Mouse (Mus musculus) erythroblast, embryonic 14.5 days (primary cell): ENCODE results near the gene Cib1. TPM values are rescaled to one million over a fixed set of nuclear protein-coding genes. Genes with fewer than 3 reads are reported as not detected.

Source experiments
- H3K27me3 ChIP-seq: 2 replicates; pipeline ENCODE4 v1.6.1; 2012; ENCODE audit warnings: inconsistent platforms; ENCODE audit not compliant: control insufficient read depth
- H3K36me3 ChIP-seq: 2 replicates; pipeline ENCODE4 v1.6.1; 2012; ENCODE audit warnings: mild to moderate bottlenecking, inconsistent platforms; ENCODE audit not compliant: control insufficient read depth
- H3K4me1 ChIP-seq: 2 replicates; pipeline ENCODE4 v1.6.1; 2012; ENCODE audit warnings: inconsistent platforms; ENCODE audit not compliant: control insufficient read depth
- H3K4me3 ChIP-seq: replicated peaks from 2 replicates; pipeline ENCODE3; 2012; ENCODE audit warnings: moderate library complexity, mild to moderate bottlenecking, inconsistent platforms
- H3K9me3 ChIP-seq: 2 replicates; pipeline ENCODE4 v1.6.1; 2012; ENCODE audit warnings: low read length, inconsistent platforms, mixed read lengths; ENCODE audit not compliant: control insufficient read depth
- GATA1 ChIP-seq: IDR thresholded peaks from 2 replicates; pipeline ENCODE4 v1.6.1; 2012; ENCODE audit warnings: low read length, inconsistent platforms, mixed read lengths
- TAL1 ChIP-seq: IDR thresholded peaks from 3 replicates; pipeline ENCODE4 v1.6.1; 2012; ENCODE audit warnings: low read length, inconsistent platforms, mixed read lengths
- polyA plus RNA-seq: library from polyadenylated mRNA; stranded (reverse); fragments of >175 nt; gene quantifications from 2 replicates; pipeline ENCODE4 v1.2.3, GENCODE M21; 2012

Cib1 gene
- 9.1 and 10.7 TPM in 2 replicates for polyA plus RNA-seq

- peaks cover 44% of the 10 kb centered on the region for H3K36me3 ChIP-seq
Observed at GRCm38 (mm10) chr7:80232489-80233029, at the start of gene Cib1, which contains the start of gene Gdpgp1. Gene Cib1 (minus strand): TSS chr7:80232813. Gene Gdpgp1 (plus strand): TSS chr7:80232865.

GRCm38 (mm10) chr7:80281646-80282045, 49.0 kb upstream of the Cib1 start:
- TF ChIP-seq GATA1 = no peak
- no peak for TF ChIP-seq TAL1
- H3K27me3 ChIP-seq = no peaks in the 10 kb centered on the region
- H3K4me1 ChIP-seq = peaks cover 25% of the 10 kb centered on the region
- H3K4me3 ChIP-seq = no peak overlapping the region
- H3K36me3 ChIP-seq = peaks cover 85% of the 10 kb centered on the region
- H3K9me3 ChIP-seq = no peaks in the 10 kb centered on the region

More at GRCm38 (mm10) chr7:80232489-80233029, at the start of gene Cib1, which contains the start of gene Gdpgp1:
- Histone ChIP-seq H3K9me3 (no peaks in the 10 kb centered on the region), H3K4me1 (peaks cover 71% of the 10 kb centered on the region), H3K4me3 (peak within 1 kb of the TSS; percentile 86), H3K27me3 (no peaks in the 10 kb centered on the region)
- TF ChIP-seq GATA1 (no peak), TAL1 (no peak)

GRCm38 (mm10) chr7:80280998-80281397, 48.4 kb upstream of the Cib1 start:
- peaks cover 87% of the 10 kb centered on the region for H3K36me3 ChIP-seq
- H3K27me3 ChIP-seq = no peaks in the 10 kb centered on the region
- TF ChIP-seq GATA1 = no peak
- TF ChIP-seq TAL1 = no peak
- no peak overlapping the region for H3K4me3 ChIP-seq
- no peaks in the 10 kb centered on the region for H3K9me3 ChIP-seq
- H3K4me1 ChIP-seq = peaks cover 27% of the 10 kb centered on the region

GRCm38 (mm10) chr7:80280032-80280431, 47.4 kb upstream of the Cib1 start:
- no peak for TF ChIP-seq TAL1
- no peak for TF ChIP-seq GATA1
- Histone ChIP-seq H3K36me3 (peaks cover 84% of the 10 kb centered on the region), H3K27me3 (no peaks in the 10 kb centered on the region), H3K9me3 (no peaks in the 10 kb centered on the region; the same call in 1 of the 2 replicates), H3K4me1 (peaks cover 27% of the 10 kb centered on the region), H3K4me3 (no peak overlapping the region)

GRCm38 (mm10) chr7:80276374-80276773, 43.8 kb upstream of the Cib1 start:
- Histone ChIP-seq H3K4me1 (peaks cover 18% of the 10 kb centered on the region), H3K4me3 (no peak overlapping the region), H3K9me3 (no peaks in the 10 kb centered on the region; the same call in 1 of the 2 replicates), H3K36me3 (peaks cover 86% of the 10 kb centered on the region), H3K27me3 (no peaks in the 10 kb centered on the region)
- TF ChIP-seq TAL1 (no peak), GATA1 (no peak)

GRCm38 (mm10) chr7:80273456-80273855, 40.8 kb upstream of the Cib1 start:
- Histone ChIP-seq H3K4me3 (no peak overlapping the region), H3K9me3 (no peaks in the 10 kb centered on the region; the same call in 1 of the 2 replicates), H3K4me1 (peaks cover 37% of the 10 kb centered on the region), H3K27me3 (no peaks in the 10 kb centered on the region), H3K36me3 (peaks cover 62% of the 10 kb centered on the region)
- TF ChIP-seq GATA1 = no peak
- no peak for TF ChIP-seq TAL1

- peaks cover 40% of the 10 kb centered on the region for H3K4me1 ChIP-seq
- no peaks in the 10 kb centered on the region for H3K27me3 ChIP-seq
- no peaks in the 10 kb centered on the region; the same call in 1 of the 2 replicates for H3K9me3 ChIP-seq
- peak overlapping the region; percentile 82 for H3K4me3 ChIP-seq
- H3K36me3 ChIP-seq = peaks cover 60% of the 10 kb centered on the region
- TF ChIP-seq GATA1 (no peak), TAL1 (no peak)
Observed at GRCm38 (mm10) chr7:80269751-80270255, 37.2 kb upstream of the Cib1 start.

- H3K36me3 ChIP-seq = peaks cover 60% of the 10 kb centered on the region
- no peak for TF ChIP-seq GATA1
- TF ChIP-seq TAL1 = no peak
- H3K4me1 ChIP-seq = peaks cover 46% of the 10 kb centered on the region
- H3K9me3 ChIP-seq = no peaks in the 10 kb centered on the region
- H3K27me3 ChIP-seq = no peaks in the 10 kb centered on the region
- peak within 1 kb of the TSS; percentile 82 for H3K4me3 ChIP-seq
Observed at GRCm38 (mm10) chr7:80268897-80269750, 36.5 kb upstream of the Cib1 start, which contains the start of gene Vps33b. Gene Vps33b (plus strand): TSS chr7:80269649.

- H3K27me3 ChIP-seq = no peaks in the 10 kb centered on the region
- H3K9me3 ChIP-seq = no peaks in the 10 kb centered on the region
- peaks cover 47% of the 10 kb centered on the region for H3K4me1 ChIP-seq
- no peak overlapping the region for H3K4me3 ChIP-seq
- H3K36me3 ChIP-seq = peaks cover 49% of the 10 kb centered on the region
- TF ChIP-seq GATA1 = no peak
- TF ChIP-seq TAL1 = no peak
Observed at GRCm38 (mm10) chr7:80267764-80268163, 35.2 kb upstream of the Cib1 start.
